Mouse (Mus musculus) heart, embryonic 10.5 days (tissue): ENCODE data around the gene Clca2. TPM values are rescaled to one million over a fixed set of nuclear protein-coding genes. Genes with fewer than 3 reads are reported as not detected.

Experiments
- DNase-seq: peaks from one replicate; pipeline ENCODE4 v3.0.0-alpha.2; 2017; ENCODE audit warnings: low spot score
- H3K27ac ChIP-seq: fragments of 300-500 bp; sonication (generic); 2 replicates; pipeline ENCODE4 v1.5.1; 2016; ENCODE audit warnings: mild to moderate bottlenecking
- H3K27me3 ChIP-seq: fragments of 300-500 bp; sonication (generic); 2 replicates; pipeline ENCODE4 v1.6.1; 2016; ENCODE audit warnings: mild to moderate bottlenecking; ENCODE audit not compliant: poor library complexity, insufficient read depth, severe bottlenecking
- H3K36me3 ChIP-seq: fragments of 300-500 bp; sonication (generic); 2 replicates; pipeline ENCODE4 v1.6.1; 2016; ENCODE audit warnings: mild to moderate bottlenecking, moderate library complexity
- H3K4me1 ChIP-seq: fragments of 300-500 bp; sonication (generic); 2 replicates; pipeline ENCODE4 v1.6.1; 2016; ENCODE audit warnings: mild to moderate bottlenecking
- H3K4me3 ChIP-seq: fragments of 300-500 bp; sonication (generic); 2 replicates; pipeline ENCODE4 v1.5.1; 2016; ENCODE audit warnings: mild to moderate bottlenecking, moderate library complexity
- H3K9me3 ChIP-seq: fragments of 300-500 bp; sonication (generic); 2 replicates; pipeline ENCODE4 v1.6.1; 2016; ENCODE audit warnings: mild to moderate bottlenecking, moderate library complexity
- WGBS: fragments of 180-500 bp; shearing (Covaris S2); methylation state at CpG from one replicate; pipeline ENCODE4 v1.1.7; 2016; 5-methylcytosine and 5-hydroxymethylcytosine counted together
- polyA plus RNA-seq: library from polyadenylated mRNA; unstranded; fragments of >200 nt; fragmentation: Nextera tagmentation; extraction: Ambion mirVana; gene quantifications from 2 replicates; pipeline ENCODE4 v1.2.1, GENCODE M21; 2016

Clca2 gene
- polyA plus RNA-seq = 0.11 TPM in 1 of 2 replicates, not detected in the other

GRCm38 (mm10) chr3:145099291-145099690 lies at the start of gene Clca2:
Gene Clca2, minus strand, starts transcription at chr3:145099443.
- H3K4me3 ChIP-seq = no peak within 1 kb of the TSS
- 70% methylated on average over 6 of the region's 6 CpGs for WGBS
- no peaks in the 10 kb centered on the region for H3K36me3 ChIP-seq
- no peak within 1 kb of the TSS for H3K27ac ChIP-seq
- H3K27me3 ChIP-seq = no peaks in the 10 kb centered on the region
- DNase-seq = no peak
- no peaks in the 10 kb centered on the region for H3K9me3 ChIP-seq
- H3K4me1 ChIP-seq = peaks cover 8% of the 10 kb centered on the region

GRCm38 (mm10) chr3:145147952-145148351 lies 48.7 kb upstream of the Clca2 start:
- Histone ChIP-seq H3K4me1 (no peaks in the 10 kb centered on the region), H3K27ac (no peak overlapping the region), H3K27me3 (no peaks in the 10 kb centered on the region), H3K36me3 (peaks cover 11% of the 10 kb centered on the region; the same call in 1 of the 2 replicates), H3K4me3 (no peak overlapping the region), H3K9me3 (no peaks in the 10 kb centered on the region)
- no peak for DNase-seq

GRCm38 (mm10) chr3:145147483-145147882 lies 48.2 kb upstream of the Clca2 start:
- H3K27ac ChIP-seq = no peak overlapping the region
- WGBS = 74% methylated on average over 2 of the region's 2 CpGs
- peaks cover 11% of the 10 kb centered on the region; the same call in 1 of the 2 replicates for H3K36me3 ChIP-seq
- H3K9me3 ChIP-seq = no peaks in the 10 kb centered on the region
- H3K4me3 ChIP-seq = no peak overlapping the region
- no peaks in the 10 kb centered on the region for H3K27me3 ChIP-seq
- no peaks in the 10 kb centered on the region for H3K4me1 ChIP-seq
- DNase-seq = no peak

- Histone ChIP-seq H3K4me3 (no peak overlapping the region), H3K27ac (no peak overlapping the region), H3K4me1 (no peaks in the 10 kb centered on the region), H3K36me3 (peaks cover 11% of the 10 kb centered on the region; the same call in 1 of the 2 replicates), H3K9me3 (no peaks in the 10 kb centered on the region), H3K27me3 (no peaks in the 10 kb centered on the region)
- 92% methylated on average over 9 of the region's 9 CpGs for WGBS
- no peak for DNase-seq
These were observed 47.6 kb upstream of the Clca2 start for GRCm38 (mm10) chr3:145146871-145147270.

DNA sequence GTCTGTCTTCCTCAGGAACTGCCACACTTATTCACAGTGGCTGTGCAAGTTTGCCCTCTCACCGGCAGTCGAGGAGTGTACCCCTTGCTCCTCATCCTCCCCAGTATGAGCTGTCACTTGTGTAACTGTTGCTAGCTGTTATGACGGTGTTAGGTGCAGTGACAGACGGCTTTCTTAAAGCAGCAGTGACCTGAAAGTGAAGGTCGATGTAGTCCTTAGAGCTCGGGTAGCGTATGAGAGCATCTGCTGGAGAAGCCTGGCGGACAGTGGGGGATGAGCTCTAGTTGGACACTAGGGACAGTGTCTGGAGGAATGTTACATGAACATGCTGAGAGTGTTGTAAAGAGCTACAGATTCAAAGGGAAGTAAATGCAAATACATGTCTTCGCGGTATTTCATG lies 44.6 kb upstream of the Clca2 start:
- Histone ChIP-seq H3K4me1 (no peaks in the 10 kb centered on the region), H3K4me3 (no peak overlapping the region), H3K27ac (no peak overlapping the region), H3K36me3 (0 out of 2 replicates have a peak, but pooled peaks cover 6% of the 10 kb centered on the region), H3K27me3 (no peaks in the 10 kb centered on the region), H3K9me3 (no peaks in the 10 kb centered on the region)
- WGBS = 83% methylated on average over 10 of the region's 10 CpGs
- DNase-seq = no peak

DNA sequence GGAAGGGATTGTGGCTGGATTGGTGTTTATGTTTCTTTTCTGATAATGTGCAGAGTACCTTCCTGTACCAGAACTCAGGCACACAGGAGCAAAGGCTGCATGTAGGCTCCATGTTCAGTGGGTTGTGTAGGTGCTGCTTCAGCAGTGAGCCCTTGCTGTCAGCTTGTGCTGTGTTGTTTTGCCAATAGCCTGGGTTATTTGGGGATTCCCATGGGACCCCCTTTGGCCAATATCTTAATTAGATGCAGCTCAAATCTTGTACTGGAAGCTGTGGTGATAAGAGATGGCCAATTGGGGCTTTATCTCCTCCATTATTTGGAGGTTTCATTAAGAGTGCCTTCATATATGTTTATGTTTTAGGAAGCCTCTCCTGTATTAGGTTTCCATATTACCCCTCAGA lies 43.7 kb upstream of the Clca2 start:
- DNase-seq = no peak
- H3K4me1 ChIP-seq = no peaks in the 10 kb centered on the region
- H3K9me3 ChIP-seq = no peaks in the 10 kb centered on the region
- H3K27me3 ChIP-seq = no peaks in the 10 kb centered on the region
- H3K27ac ChIP-seq = no peak overlapping the region
- no peak overlapping the region for H3K4me3 ChIP-seq
- H3K36me3 ChIP-seq = 0 out of 2 replicates have a peak, but pooled peaks cover 9% of the 10 kb centered on the region

DNA sequence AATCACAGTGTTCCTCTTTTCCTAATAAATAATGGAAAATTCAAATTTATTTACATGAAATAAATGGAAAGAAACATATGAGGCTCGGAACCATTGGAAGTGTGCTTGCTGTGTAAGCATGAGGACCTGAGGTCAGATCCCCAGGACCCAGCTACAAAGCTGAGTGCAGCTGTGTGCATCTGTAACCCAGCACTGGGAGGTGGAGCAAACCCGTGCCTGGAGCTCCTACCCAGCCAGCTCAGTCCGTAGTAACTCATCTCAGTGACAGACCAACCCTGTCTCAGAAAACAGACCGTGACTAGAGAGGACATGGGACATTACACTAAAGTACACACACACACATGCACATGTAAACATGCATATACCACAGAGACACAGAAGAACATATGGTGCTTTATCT lies 41.0 kb upstream of the Clca2 start:
- WGBS = 87% methylated on average over 4 of the region's 4 CpGs
- no peak overlapping the region for H3K4me3 ChIP-seq
- DNase-seq = no peak

DNA sequence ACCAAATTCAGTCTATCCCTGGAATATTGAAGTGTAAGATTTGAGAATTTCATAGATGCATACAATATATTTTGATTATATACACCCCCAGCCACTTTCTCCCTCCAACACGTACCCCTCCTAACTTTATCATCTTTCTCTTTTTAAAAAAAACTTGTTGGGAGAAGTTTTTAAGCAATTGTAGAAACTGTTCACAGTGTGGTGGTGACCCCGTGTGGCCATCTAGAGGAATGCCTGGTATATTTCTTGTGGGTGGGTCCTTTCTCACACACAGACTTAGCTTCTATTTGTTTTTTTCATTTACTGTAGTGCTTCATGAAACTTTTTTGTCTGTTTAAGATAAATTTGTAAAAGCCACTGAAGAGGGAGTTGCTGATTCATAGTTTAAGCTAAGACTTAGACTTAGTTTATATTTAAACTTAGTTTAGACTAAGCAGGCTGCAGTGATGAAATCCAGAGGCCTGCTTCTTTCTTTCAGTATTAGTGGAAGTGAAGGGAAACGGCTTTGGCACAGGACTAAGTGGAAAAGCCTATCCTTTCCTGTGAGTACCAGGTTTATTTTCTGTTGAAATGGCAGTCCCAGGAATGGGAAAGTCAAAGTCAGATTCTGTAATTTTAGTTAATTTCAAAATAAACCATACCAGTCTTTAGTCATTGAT lies 32.1 kb upstream of the Clca2 start:
- Histone ChIP-seq H3K4me3 (no peak overlapping the region), H3K27ac (no peak overlapping the region), H3K4me1 (no peaks in the 10 kb centered on the region), H3K27me3 (no peaks in the 10 kb centered on the region), H3K36me3 (peaks cover 5% of the 10 kb centered on the region; the same call in 1 of the 2 replicates), H3K9me3 (no peaks in the 10 kb centered on the region)
- 25% methylated on average over 3 of the region's 3 CpGs for WGBS
- no peak for DNase-seq

More for the DNA sequence above, 41.0 kb upstream of the Clca2 start:
- Histone ChIP-seq H3K4me1 (no peaks in the 10 kb centered on the region), H3K27ac (no peak overlapping the region), H3K9me3 (no peaks in the 10 kb centered on the region), H3K27me3 (no peaks in the 10 kb centered on the region), H3K36me3 (0 out of 2 replicates have a peak, but pooled peaks cover 5% of the 10 kb centered on the region)

DNA sequence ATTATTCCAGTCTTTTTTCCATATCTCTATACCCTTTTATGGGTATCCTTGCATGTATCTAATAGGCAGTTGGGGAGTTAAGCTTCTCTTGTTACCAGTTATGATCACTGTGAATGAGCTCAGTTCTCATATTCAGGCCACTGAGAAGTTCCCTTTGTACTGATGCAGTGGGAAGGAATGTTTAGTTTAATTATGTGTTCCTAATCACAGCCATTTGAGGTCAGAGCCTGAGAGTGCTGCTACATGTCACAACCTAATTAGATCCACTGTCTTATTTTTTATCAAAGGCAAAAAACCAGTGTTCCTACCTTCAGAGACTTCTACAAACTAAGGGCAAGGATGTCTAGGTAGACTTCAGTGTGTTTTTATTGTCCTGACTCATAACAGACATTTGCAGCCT lies 30.1 kb upstream of the Clca2 start:
- Histone ChIP-seq H3K4me1 (no peaks in the 10 kb centered on the region), H3K36me3 (peaks cover 12% of the 10 kb centered on the region; the same call in 1 of the 2 replicates), H3K27ac (no peak overlapping the region), H3K4me3 (no peak overlapping the region), H3K27me3 (no peaks in the 10 kb centered on the region), H3K9me3 (no peaks in the 10 kb centered on the region)
- DNase-seq = no peak

DNA sequence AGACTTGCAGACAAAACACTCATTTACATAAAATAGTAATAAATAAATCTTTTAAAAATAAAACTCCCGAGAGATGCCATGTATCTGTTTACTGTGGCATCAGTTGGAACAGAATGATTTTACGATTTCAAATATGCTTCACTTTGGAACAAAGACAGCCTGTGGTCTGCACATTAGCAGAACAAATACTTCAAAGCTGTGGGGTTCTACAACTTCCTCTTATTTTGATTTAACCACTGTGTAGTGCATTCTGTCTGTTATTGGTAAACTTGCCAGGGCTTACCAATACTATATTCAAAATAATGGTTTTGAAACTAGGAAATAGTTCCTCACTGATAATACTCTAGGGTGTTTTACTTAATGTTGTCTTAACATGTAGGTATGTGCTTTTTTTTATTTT lies 27.4 kb upstream of the Clca2 start:
- H3K27me3 ChIP-seq = no peaks in the 10 kb centered on the region
- WGBS = 85% methylated on average over 2 of the region's 2 CpGs
- no peaks in the 10 kb centered on the region for H3K4me1 ChIP-seq
- H3K9me3 ChIP-seq = no peaks in the 10 kb centered on the region
- peaks cover 11% of the 10 kb centered on the region; the same call in 1 of the 2 replicates for H3K36me3 ChIP-seq
- no peak overlapping the region for H3K4me3 ChIP-seq
- H3K27ac ChIP-seq = no peak overlapping the region
- no peak for DNase-seq

GRCm38 (mm10) chr3:145119425-145119824 lies 20.2 kb upstream of the Clca2 start:
- 76% methylated on average over 7 of the region's 7 CpGs for WGBS
- H3K27ac ChIP-seq = peak overlapping the region; percentile 99; the same call in 1 of the 2 replicates
- DNase-seq = no peak

DNA sequence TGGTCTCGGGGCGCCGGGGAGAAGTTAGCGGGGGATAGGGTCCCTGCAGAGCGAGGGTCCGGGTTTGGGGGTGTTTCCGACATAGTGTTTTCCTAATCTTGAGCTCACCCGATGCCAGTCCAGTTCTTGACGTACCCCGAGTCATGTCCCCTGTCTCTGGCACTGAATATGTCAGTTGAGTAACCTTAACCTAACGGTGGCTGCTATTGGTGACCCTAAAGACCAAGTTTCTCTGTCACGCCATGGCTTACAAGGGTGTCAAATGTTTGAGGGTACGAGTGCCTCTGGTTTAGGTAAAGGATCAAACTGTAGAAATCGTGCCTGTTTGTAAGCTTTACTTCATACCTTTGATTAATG lies 19.7 kb upstream of the Clca2 start:
- peak overlapping the region; percentile 89 for H3K4me3 ChIP-seq
- peak overlapping the region; percentile 99 for H3K27ac ChIP-seq
- peaks cover 14% of the 10 kb centered on the region for H3K4me1 ChIP-seq
- H3K27me3 ChIP-seq = no peaks in the 10 kb centered on the region
- no peak for DNase-seq
- no peaks in the 10 kb centered on the region for H3K9me3 ChIP-seq
- 5% methylated on average over 14 of the region's 14 CpGs for WGBS
- no peaks in the 10 kb centered on the region for H3K36me3 ChIP-seq

More at GRCm38 (mm10) chr3:145119425-145119824, 20.2 kb upstream of the Clca2 start:
- H3K36me3 ChIP-seq = peaks cover 4% of the 10 kb centered on the region; the same call in 1 of the 2 replicates
- H3K4me3 ChIP-seq = peak overlapping the region; percentile 89
- H3K27me3 ChIP-seq = no peaks in the 10 kb centered on the region
- H3K4me1 ChIP-seq = peaks cover 14% of the 10 kb centered on the region
- no peaks in the 10 kb centered on the region for H3K9me3 ChIP-seq

DNA sequence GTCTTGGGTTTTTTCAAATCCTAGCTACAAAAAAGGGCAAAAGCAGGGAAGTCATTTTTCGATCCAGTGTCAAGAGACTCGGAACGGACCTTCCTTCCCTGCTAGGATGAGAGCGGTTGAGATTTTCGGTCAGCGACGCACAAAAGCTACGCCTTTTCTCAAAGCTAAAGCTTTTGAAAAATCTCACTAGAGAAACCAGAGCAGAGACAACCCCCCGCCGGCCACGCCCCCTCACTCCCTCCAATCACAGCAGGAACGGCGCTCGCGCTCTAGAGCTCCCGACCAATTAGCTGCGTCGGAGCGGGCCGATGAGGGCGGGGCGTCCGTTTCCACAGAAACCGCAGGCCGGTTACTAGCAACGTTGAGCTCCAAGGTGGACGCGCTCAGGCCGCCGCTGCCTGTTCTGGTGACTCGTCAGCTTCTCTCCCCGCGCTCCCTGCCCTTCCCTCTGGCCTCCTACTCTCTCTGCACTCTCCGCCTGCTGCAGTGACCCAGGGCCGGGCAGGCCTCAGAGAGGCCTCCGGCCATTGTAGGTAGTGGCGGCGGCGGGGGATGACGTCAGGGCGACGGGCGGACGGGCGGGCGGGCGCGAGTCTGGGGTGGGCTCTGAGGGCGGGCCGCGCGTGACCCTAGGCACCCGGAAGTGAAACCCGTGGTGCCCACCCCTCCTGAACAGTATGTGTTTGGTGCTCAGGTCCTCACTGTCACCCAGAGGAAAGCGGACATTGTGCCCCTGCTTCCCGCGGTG lies 19.2 kb upstream of the Clca2 start, which contains the start of gene Odf2l:
Gene Odf2l, plus strand, starts transcription at position 335 of the 748 bp plus-strand sequence.
- H3K27me3 ChIP-seq = no peaks in the 10 kb centered on the region
- peaks cover 14% of the 10 kb centered on the region for H3K4me1 ChIP-seq
- H3K4me3 ChIP-seq = peak within 1 kb of the TSS; percentile 89
- no peaks in the 10 kb centered on the region for H3K9me3 ChIP-seq
- peak; percentile 98 for DNase-seq
- H3K36me3 ChIP-seq = no peaks in the 10 kb centered on the region
- WGBS = under 1% methylated on average over 56 of the region's 57 CpGs
- H3K27ac ChIP-seq = peak within 1 kb of the TSS; percentile 99
